Mouse (Mus musculus) limb, embryonic 11.5 days (tissue): ENCODE measurements at regions not wholly inside any gene's neighbourhood (a gene's known extent, or its start where the extent isn't known, plus 50 kb on each side); places are given as distances from the start of the nearest gene placed in this dataset.

Experiments
- ATAC-seq: fragments of 200-750 bp; cut with Nextera tagmentation; 2 replicates; pipeline ENCODE4 v1.8.0; 2017; ENCODE audit warnings: low read depth; ENCODE audit not compliant: insufficient number of reproducible peaks, low FRiP score, low TSS enrichment
- DNase-seq: peaks from one replicate; pipeline ENCODE4 v3.0.0-alpha.2; 2015; ENCODE audit warnings: low spot score
- H3K27ac ChIP-seq: fragments of 300-500 bp; sonication (generic); replicated peaks from 2 replicates; pipeline ENCODE4 v1.5.1; 2014; ENCODE audit warnings: low read depth, mild to moderate bottlenecking, low read length
- H3K27me3 ChIP-seq: fragments of 300-500 bp; sonication (generic); 2 replicates; pipeline ENCODE4 v1.6.1; 2014; ENCODE audit warnings: mild to moderate bottlenecking, low read length, mixed read lengths; ENCODE audit not compliant: control insufficient read depth, insufficient read depth
- H3K36me3 ChIP-seq: fragments of 300-500 bp; sonication (generic); 2 replicates; pipeline ENCODE4 v1.6.1; 2014; ENCODE audit warnings: mild to moderate bottlenecking, low read length, moderate library complexity, mixed read lengths; ENCODE audit not compliant: control insufficient read depth, insufficient read depth
- H3K4me1 ChIP-seq: fragments of 300-500 bp; sonication (generic); 2 replicates; pipeline ENCODE4 v1.6.1; 2014; ENCODE audit warnings: low read length, mixed read lengths; ENCODE audit not compliant: control insufficient read depth, insufficient read depth
- H3K4me2 ChIP-seq: fragments of 300-500 bp; sonication (generic); 2 replicates; pipeline ENCODE4 v1.6.1; 2014; ENCODE audit warnings: low read depth, mild to moderate bottlenecking, moderate library complexity; ENCODE audit not compliant: severe bottlenecking
- H3K4me3 ChIP-seq: fragments of 300-500 bp; sonication (generic); 2 replicates; pipeline ENCODE4 v1.5.1; 2014; ENCODE audit warnings: low read depth, low read length
- H3K9ac ChIP-seq: fragments of 300-500 bp; sonication (generic); 2 replicates; pipeline ENCODE4 v1.6.1; 2014; ENCODE audit warnings: mild to moderate bottlenecking, low read length
- H3K9me3 ChIP-seq: fragments of 300-500 bp; sonication (generic); 2 replicates; pipeline ENCODE4 v1.6.1; 2016; ENCODE audit warnings: low read length; ENCODE audit not compliant: control insufficient read depth
- WGBS: fragments of 180-500 bp; shearing (Covaris S2); extraction: QIAGEN DNeasy Blood & Tissue Kit; methylation state at CpG from one replicate; pipeline ENCODE4 v1.1.7; 2014; 5-methylcytosine and 5-hydroxymethylcytosine counted together

DNA sequence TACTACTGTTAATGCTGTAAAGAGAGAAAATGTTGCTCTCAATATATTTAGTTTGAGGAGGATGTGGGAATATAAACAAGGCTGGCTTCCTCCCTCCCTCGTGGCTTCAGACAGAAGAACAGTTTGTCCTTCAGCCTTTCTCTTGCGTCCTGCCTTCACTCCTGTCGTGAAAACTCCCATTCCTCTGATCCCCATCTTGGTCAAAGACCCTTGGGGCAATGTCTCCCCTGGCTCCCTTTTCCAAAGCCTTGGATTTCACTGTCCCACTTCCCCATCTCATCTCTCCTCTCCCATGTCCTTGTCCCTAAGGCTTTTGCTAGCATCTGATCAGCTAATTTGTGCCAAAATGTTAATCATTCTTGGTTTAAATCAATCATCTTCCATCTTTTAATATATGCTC is 286.6 kb upstream of the Rora start:
- Histone ChIP-seq H3K9me3 (no peaks in the 10 kb centered on the region), H3K36me3 (no peaks in the 10 kb centered on the region), H3K4me3 (no peak overlapping the region), H3K27ac (no peak overlapping the region), H3K4me1 (no peaks in the 10 kb centered on the region), H3K9ac (no peak overlapping the region), H3K27me3 (no peaks in the 10 kb centered on the region), H3K4me2 (no peak overlapping the region)
- DNase-seq (no peak), ATAC-seq (no peak)
- 84% methylated on average over 3 of the region's 3 CpGs for whole genome bisulfite sequencing

DNA sequence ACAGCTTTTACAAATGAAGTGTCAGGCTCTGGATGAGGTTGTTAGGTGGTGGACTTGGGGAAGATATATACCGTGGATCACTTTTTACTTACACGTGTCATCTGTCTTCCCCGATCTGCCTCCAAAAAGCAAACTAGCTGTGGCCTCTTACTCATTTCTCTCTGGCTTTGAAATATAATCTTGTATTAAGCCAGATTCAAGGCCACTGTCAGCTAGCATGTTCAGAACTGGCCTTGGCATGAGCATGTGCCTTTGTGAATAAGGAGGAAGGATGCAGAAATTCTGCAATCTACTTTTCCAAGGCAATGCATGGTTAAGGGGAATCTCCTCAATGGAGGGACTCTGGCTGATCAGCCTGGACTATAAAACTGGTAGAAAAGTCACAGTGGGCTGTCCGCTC is 286.0 kb upstream of the Rora start:
- Histone ChIP-seq H3K9me3 (no peaks in the 10 kb centered on the region), H3K36me3 (no peaks in the 10 kb centered on the region), H3K9ac (no peak overlapping the region), H3K4me3 (no peak overlapping the region), H3K4me2 (no peak overlapping the region), H3K27ac (no peak overlapping the region), H3K27me3 (no peaks in the 10 kb centered on the region), H3K4me1 (no peaks in the 10 kb centered on the region)
- WGBS, result 83% methylated on average over 4 of the region's 4 CpGs
- ATAC-seq (no peak), DNase-seq (no peak)

DNA sequence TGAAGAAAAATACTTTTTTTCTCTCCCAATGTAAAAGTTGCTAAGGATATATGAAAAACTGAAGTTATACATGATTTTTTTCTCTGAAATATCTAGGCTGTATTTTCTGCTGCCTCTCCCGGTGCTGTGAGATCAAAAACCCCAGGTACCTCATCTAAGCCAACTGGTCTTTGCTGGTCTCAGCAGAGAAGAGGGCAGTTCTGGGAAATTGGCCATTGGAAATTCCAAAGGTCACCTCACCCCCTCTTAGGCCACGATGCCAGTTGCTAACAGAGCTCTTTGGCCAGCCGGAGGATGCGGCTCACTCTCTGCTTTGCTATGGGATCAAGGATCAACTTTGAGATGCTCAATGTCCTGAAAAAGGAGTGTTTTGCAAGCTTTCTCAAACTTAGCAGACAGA is 280.9 kb upstream of the Rora start:
- H3K36me3 ChIP-seq, result no peaks in the 10 kb centered on the region
- no peak overlapping the region for H3K4me2 ChIP-seq
- no peak for DNase-seq
- no peak overlapping the region for H3K9ac ChIP-seq
- ATAC-seq, result no peak
- H3K9me3 ChIP-seq, result no peaks in the 10 kb centered on the region
- H3K4me3 ChIP-seq, result no peak overlapping the region
- 86% methylated on average over 4 of the region's 4 CpGs for WGBS
- no peaks in the 10 kb centered on the region for H3K27me3 ChIP-seq
- H3K4me1 ChIP-seq, result no peaks in the 10 kb centered on the region
- H3K27ac ChIP-seq, result no peak overlapping the region

DNA sequence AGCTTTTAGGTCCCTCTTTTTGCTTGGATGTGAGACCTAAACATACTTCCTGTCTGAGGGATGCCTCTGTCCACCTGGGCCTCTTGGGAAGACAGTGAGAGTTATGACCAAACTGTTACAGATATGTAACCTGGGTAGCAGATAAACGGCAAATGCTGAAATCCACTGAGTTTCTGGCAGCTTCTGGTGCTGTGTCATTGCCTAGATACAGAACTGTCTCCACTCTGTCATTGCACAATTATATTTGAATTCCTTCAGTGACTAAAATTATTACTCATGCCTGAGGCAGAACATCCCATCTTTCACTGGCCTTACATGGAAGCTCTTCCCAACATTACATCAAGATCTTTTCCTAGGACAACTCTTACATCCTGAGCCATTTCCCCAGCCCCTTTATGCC is 277.4 kb upstream of the Rora start:
- H3K27me3 ChIP-seq, result no peaks in the 10 kb centered on the region
- no peak overlapping the region for H3K9ac ChIP-seq
- H3K4me1 ChIP-seq, result no peaks in the 10 kb centered on the region
- ATAC-seq (no peak), DNase-seq (no peak)
- H3K27ac ChIP-seq, result no peak overlapping the region
- 85% methylated on average over 1 of the region's 1 CpGs for WGBS
- H3K36me3 ChIP-seq, result no peaks in the 10 kb centered on the region
- H3K4me3 ChIP-seq, result no peak overlapping the region
- H3K9me3 ChIP-seq, result no peaks in the 10 kb centered on the region
- H3K4me2 ChIP-seq, result no peak overlapping the region

DNA sequence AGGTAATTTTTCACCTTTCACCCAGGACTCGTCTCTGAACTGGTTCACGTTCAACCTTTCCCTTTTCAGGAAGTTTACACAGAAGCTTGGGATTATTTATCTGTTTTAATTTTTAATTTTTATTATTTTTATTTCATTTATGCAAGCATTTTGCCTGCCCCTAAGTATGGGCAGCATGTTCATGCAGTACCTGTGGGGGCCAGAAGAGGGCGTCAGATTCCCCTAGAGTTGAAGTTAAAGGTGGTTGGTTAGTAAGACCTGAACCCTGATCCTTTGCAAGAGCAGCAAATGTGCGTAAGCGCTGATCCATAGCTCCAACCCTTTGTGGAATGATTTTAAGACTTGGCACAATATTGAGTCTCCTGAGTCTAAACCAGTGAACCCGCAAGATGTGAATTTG is 271.7 kb upstream of the Rora start:
- Histone ChIP-seq H3K27me3 (no peaks in the 10 kb centered on the region), H3K4me2 (no peak overlapping the region), H3K4me1 (no peaks in the 10 kb centered on the region), H3K27ac (no peak overlapping the region), H3K9ac (no peak overlapping the region), H3K36me3 (no peaks in the 10 kb centered on the region), H3K4me3 (no peak overlapping the region), H3K9me3 (no peaks in the 10 kb centered on the region)
- ATAC-seq (no peak), DNase-seq (no peak)
- WGBS, result 78% methylated on average over 6 of the region's 6 CpGs

DNA sequence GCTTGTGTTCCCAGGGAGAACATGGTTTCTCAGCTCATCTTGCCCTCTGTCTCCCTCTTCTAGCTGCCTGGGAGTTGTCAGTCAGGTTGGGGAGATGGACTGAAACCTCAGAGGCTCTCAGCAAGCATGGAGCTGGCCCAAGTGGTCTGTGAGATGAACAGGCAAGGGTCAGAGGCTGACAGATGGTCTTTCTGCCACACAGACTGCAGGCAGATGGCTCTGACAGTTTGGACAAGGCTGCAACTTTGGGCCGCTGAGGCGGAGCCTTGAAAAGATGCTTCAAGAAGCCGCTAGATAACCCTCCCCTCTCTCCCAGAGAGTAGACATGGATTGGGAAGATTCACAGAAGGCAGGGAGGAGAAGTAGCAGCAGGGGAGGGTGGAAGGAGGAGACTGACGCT is 252.7 kb upstream of the Rora start:
- WGBS, result 71% methylated on average over 4 of the region's 4 CpGs
- Histone ChIP-seq H3K27ac (no peak overlapping the region), H3K4me1 (no peaks in the 10 kb centered on the region), H3K4me3 (no peak overlapping the region), H3K36me3 (no peaks in the 10 kb centered on the region), H3K4me2 (no peak overlapping the region), H3K27me3 (no peaks in the 10 kb centered on the region), H3K9ac (no peak overlapping the region), H3K9me3 (no peaks in the 10 kb centered on the region)
- no peak for DNase-seq
- no peak for ATAC-seq

DNA sequence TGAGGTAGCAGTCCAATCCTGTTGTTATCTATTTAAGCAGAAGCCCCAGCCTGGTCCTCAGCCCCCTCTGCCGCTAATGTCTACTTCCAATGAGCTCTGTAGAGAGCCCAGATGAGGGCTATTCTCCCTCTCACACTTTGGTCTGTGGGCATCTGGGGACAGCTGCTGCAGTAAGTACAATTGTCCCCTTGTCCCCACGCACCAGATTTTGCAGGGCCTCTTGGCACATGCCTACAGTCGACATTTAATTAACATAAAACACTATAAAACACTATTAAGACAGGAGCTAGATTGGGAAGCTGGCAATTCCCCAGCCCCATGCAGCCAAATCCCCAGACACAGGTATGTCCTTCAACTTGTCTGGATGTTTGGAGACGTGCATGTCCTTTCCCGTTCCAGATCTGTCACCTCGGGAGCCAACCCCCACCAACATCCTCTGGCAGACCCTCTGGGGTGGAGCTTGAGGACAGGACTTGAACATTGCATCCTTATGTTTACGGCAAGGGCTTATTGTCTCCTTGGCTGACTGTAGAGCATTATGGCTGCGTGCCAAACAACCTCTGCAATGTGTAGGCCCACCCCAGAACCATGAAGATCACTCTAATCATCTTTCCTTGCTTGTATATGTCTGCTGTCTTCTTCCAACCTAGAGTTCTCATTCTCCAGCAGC is 251.3 kb upstream of the Rora start:
- Histone ChIP-seq H3K36me3 (no peaks in the 10 kb centered on the region), H3K9ac (no peak overlapping the region), H3K27me3 (no peaks in the 10 kb centered on the region), H3K9me3 (no peaks in the 10 kb centered on the region), H3K4me1 (no peaks in the 10 kb centered on the region), H3K4me3 (no peak overlapping the region), H3K4me2 (no peak overlapping the region), H3K27ac (no peak overlapping the region)
- no peak for DNase-seq
- 82% methylated on average over 8 of the region's 8 CpGs for WGBS
- ATAC-seq, result no peak

DNA sequence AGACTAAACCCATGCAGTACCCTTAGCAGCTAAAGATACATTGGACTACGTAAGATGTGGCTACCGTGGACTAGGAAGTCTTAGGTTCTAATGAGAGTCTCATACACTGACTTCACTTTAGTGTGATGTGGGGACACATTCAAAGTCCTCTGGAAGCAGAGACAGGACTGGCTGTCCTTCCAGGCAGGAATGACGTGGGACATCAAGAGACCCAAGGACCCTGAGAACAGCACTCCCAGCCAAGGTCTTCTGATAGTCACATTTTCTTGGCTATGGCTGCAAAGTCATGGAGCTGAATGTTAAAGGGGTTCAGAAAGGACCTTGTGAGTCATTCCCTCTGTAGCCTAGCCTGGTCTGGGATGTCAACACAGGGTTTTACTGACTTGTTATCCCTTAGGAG is 250.6 kb upstream of the Rora start:
- Histone ChIP-seq H3K27me3 (no peaks in the 10 kb centered on the region), H3K9ac (no peak overlapping the region), H3K9me3 (no peaks in the 10 kb centered on the region), H3K4me2 (no peak overlapping the region), H3K36me3 (no peaks in the 10 kb centered on the region), H3K4me1 (no peaks in the 10 kb centered on the region), H3K27ac (no peak overlapping the region), H3K4me3 (no peak overlapping the region)
- WGBS, result 90% methylated on average over 3 of the region's 3 CpGs
- no peak for ATAC-seq
- DNase-seq, result no peak

DNA sequence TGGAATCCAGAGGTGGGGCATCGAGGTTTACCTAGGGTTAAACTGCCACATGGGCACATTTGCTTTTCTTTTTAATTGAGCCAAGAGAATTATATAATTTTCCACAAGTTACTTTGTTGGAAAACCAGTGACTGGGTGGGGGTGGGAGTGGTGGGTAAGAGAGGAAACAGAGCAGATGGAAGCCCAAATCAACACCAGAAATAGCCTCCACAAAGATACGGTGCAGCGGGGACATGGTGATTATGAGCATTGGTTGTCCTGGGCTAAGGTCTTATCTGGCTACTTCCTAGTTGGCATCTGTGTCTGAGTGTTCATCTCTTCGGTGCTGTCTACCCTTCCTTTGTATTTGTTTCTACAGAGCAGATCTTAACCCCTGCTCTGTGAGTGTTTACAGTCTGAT is 250.1 kb upstream of the Rora start:
- ATAC-seq, result no peak
- Histone ChIP-seq H3K36me3 (no peaks in the 10 kb centered on the region), H3K4me3 (no peak overlapping the region), H3K9me3 (no peaks in the 10 kb centered on the region), H3K4me2 (no peak overlapping the region), H3K4me1 (no peaks in the 10 kb centered on the region), H3K27me3 (no peaks in the 10 kb centered on the region), H3K9ac (no peak overlapping the region), H3K27ac (no peak overlapping the region)
- no peak for DNase-seq
- 87% methylated on average over 4 of the region's 4 CpGs for WGBS
